Mouse (Mus musculus) cortical plate, adult 2 months (tissue): Measurements from ENCODE around the gene Hist1h2ah.

Experiments used
- CTCF ChIP-seq: fragments of 200-500 bp; IDR thresholded peaks from 2 replicates; pipeline ENCODE4 v1.5.1; 2011; ENCODE audit warnings: mild to moderate bottlenecking, control low read depth, low read length; ENCODE audit not compliant: insufficient read depth; ENCODE audit errors: extremely low read depth
- POLR2A ChIP-seq: fragments of 200-500 bp; IDR thresholded peaks from 2 replicates; pipeline ENCODE4 v1.6.1; 2011; ENCODE audit warnings: mild to moderate bottlenecking, low read length, control low read depth; ENCODE audit not compliant: insufficient read depth; ENCODE audit errors: extremely low read depth

DNA sequence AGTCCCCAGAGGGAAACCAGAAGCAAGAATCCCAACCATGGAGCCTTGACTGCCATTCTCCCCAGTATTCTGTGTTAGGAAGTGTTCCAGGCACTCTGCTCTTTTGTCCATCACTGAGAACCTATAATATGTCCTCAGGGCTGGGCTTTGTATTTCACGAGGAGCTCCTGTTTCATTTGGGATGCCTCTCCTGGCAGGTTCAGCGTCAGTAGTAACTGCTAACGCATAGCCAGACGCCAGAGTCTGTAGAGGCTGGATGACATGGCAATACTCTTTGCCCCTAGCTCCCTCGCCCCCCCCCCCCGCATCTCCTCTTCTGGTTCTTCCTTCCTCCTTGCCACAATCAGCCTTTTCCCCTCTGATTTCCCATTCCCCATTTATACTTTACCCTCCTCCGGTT, 25.7 kb downstream of the Hist1h2ah start, which contains the start of gene Prss16:
- TF ChIP-seq CTCF (no peak), POLR2A (no peak)
